Mouse (Mus musculus) ovary, postnatal 14 days (tissue): ENCODE data around the gene Msln.

Experiments used
- DNase-seq: peaks from one replicate; pipeline ENCODE4 v3.0.0; 2022; ENCODE audit warnings: low spot score

Msln gene

GRCm38 (mm10) chr17:25723470-25723869, 30.7 kb downstream of the Msln start:
- DNase-seq: no peak

- DNase-seq: no peak
Measured at GRCm38 (mm10) chr17:25721476-25721875, 32.7 kb downstream of the Msln start.

- no peak for DNase-seq
Measured at GRCm38 (mm10) chr17:25717691-25718090, 36.5 kb downstream of the Msln start.

GRCm38 (mm10) chr17:25716711-25717637, 37.2 kb downstream of the Msln start, which contains the start of gene Gng13:
TSS of gene Gng13 (plus strand) at chr17:25717171.
- no peak for DNase-seq

- DNase-seq: no peak
Measured at GRCm38 (mm10) chr17:25716130-25716529, 38.0 kb downstream of the Msln start.

DNA sequence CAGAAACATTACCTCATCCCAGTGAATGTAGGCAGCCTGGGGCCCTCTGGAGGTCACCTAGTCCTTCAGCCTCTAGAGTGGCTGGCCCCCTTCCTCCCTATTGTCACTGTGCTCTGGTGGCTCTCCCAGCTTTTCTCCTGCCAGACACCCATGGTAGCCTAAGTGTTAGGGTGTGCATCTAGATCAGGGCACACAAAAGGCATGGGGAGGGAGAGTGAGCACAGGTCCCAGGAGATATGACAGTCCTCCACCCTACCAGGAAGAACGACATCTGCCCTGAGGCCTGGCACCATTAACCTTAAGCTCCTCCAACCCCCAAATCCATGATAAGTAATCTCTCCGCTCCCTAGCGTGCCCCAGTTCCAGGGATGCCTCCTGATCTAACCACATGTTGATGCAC, 38.6 kb downstream of the Msln start:
- DNase-seq: no peak

DNA sequence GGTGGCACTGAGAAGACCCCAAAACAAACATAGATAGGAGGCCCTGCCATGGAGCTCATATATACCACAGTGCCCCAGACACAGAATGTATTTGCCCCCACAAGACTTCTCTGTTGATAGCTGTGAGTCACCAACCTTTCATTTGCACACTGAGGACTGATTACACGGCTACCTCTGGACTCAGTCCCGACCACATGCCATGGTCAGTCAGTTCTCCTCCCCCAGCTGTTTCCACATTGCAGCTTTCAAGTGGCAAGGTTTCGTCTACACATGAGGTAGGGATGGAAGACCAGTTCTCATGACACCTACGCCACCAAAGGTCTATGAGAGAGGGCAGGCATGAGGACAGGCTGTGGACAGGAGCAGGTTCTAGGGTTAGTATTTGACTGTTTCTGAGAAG, 43.0 kb downstream of the Msln start:
- DNase-seq: no peak

DNA sequence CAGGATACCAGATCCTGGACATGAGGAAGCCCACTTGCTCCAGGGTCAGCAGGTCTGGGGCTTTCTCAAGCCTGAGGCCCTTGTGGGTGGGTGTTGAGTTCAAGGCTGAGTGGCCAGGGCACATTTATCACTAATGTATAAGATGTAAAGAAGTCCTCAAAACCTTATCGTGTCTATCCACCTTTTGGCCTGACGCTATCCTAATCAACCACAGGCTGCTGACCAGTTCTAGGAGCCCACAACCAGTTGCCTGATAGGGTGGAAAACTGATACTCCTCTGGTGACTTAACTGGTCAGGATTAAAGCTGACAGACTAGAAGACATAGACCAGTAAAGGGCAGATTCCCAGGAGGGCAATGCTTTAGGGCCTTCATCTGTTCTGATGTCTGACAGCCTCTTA, 44.2 kb downstream of the Msln start:
- no peak for DNase-seq

DNA sequence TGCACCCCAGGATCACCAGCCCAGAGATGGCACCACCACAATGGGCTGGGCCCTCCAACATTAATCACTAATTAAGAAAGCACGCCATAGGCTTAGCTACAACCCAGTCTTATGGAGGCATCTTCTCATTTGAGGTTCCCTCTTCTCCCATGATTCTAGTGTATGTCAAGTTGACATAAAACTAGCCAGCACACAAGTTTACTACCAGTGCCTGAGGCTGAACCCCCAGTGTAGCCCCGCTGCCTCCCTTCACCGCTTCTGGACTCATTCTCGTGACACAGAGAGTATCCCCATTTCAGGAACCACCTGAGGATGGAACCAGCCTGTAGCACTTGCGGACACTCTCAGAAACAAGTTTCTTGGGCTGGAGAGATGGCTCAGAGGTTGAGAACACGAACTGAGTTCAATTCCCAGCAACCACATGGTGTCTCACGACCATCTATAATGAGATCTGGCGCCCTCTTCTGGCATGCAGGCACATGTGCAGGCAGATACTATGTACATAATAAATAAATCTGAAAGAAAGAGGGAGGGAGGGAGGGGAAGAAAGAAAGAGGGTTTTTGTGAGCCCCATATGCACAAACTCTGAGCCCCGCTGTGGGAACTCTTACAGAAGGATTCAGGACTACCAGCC, 53.2 kb downstream of the Msln start:
- DNase-seq: no peak
